Mouse (Mus musculus): ENCODE results near the gene Itga8.

- no peak for TF ChIP-seq CTCF (conservative IDR thresholded peaks at IDR 0.05 in 1 of 2, IDR thresholded peaks at IDR 0.05 in 1 of 2; ENCODE audit: low read depth in 2 of 2, low read length in 2 of 2)
- no peak for TF ChIP-seq EP300 (IDR thresholded peaks at IDR 0.05; ENCODE audit: low read length)
- TF ChIP-seq ZKSCAN1 (IDR thresholded peaks at IDR 0.05; ENCODE audit: borderline replicate concordance, low read depth, low read length), result no peak
- no peak for TF ChIP-seq POLR2A (IDR thresholded peaks at IDR 0.05; ENCODE audit: low read depth, low read length)
- TF ChIP-seq BHLHE40 (IDR thresholded peaks at IDR 0.05; ENCODE audit: low read depth, low read length), result no peak
- no peak for TF ChIP-seq RCOR1 (conservative IDR thresholded peaks at IDR 0.05; ENCODE audit: low read depth, low read length)
- TF ChIP-seq RAD21 (IDR thresholded peaks at IDR 0.05; ENCODE audit: low read depth, low read length), result no peak
- TF ChIP-seq USF1 (IDR thresholded peaks at IDR 0.05; ENCODE audit: low read depth, low read length), result no peak
- TF ChIP-seq KAT2A (IDR thresholded peaks at IDR 0.05; ENCODE audit: insufficient replicate concordance, low read length), result no peak
- no peak for TF ChIP-seq NELFE (IDR thresholded peaks at IDR 0.05; ENCODE audit: low read depth, low read length)
- no peak for TF ChIP-seq MAZ (IDR thresholded peaks at IDR 0.05; ENCODE audit: low read depth, low read length)
- TF ChIP-seq E2F4 (IDR thresholded peaks at IDR 0.05; ENCODE audit: insufficient replicate concordance, low read depth, low read length), result no peak
- TF ChIP-seq SMC3 (IDR thresholded peaks at IDR 0.05; ENCODE audit: low read depth, low read length), result no peak
- no peak for TF ChIP-seq ZMIZ1 (IDR thresholded peaks at IDR 0.05; ENCODE audit: low read depth, low read length)
Measured at GRCm38 (mm10) chr2:12208142-12208541, 93.6 kb downstream of the Itga8 start.

All from CH12.LX (cell line).